Mouse (Mus musculus) gonadal fat pad, adult 2 months (tissue): Measurements from ENCODE around the gene Olfr291. TPM values are rescaled to one million over a fixed set of nuclear protein-coding genes. Genes with fewer than 3 reads are reported as not detected.

Experiments
- DNase-seq: peaks from one replicate; pipeline ENCODE4 v3.0.0-alpha.2; 2012; ENCODE audit warnings: low read depth
- polyA plus RNA-seq: library from polyadenylated mRNA; depleted of rRNA; stranded (reverse); fragments of >200 nt; gene quantifications from 2 replicates; pipeline ENCODE4 v1.2.3, GENCODE M21; 2012; rRNA removed

Olfr291 gene
- polyA plus RNA-seq = not detected in 2 replicates

GRCm38 (mm10) chr7:84853253-84853652 is at the start of gene Olfr291:
Gene Olfr291, plus strand, starts transcription at chr7:84853553.
- no peak for DNase-seq

DNA sequence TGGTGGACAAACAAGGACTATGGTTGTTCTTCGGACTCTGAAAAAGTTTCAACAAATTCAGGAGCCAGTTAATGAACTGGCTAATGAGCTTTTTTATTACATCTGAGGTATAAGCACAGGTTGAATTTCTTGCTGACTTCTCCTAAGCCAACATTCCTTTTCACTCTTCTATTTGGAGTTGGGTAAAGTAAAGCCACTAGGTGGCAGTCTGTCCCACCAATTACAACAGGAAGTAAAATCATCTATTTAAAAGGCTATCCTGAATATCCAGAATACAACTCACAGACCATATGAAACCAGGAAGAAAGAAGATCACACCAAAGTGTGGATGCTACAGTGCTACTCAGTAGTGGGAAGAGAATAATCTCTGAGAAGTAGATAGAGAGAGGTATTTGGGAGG is 48.1 kb upstream of the Olfr291 start:
- no peak for DNase-seq

DNA sequence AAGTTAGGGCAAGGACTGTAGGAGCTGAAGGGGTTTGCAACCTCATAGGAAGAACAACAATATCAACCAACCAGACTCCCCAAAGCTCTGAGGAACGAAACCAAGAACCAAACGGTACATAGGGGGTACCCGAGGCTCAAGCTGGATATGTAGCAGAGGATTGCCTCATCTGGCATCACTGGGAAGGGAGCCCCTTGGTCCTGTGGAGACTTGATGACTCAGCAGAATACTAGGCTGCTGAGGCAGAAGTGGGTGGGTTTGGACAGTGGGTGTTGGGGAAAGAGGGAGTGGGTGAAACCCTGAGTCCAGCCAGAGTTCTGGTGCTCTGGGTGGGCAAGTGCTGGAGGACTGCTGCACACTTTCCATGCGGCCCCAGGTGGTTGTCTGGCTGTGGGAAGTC is 47.2 kb upstream of the Olfr291 start:
- no peak for DNase-seq

DNA sequence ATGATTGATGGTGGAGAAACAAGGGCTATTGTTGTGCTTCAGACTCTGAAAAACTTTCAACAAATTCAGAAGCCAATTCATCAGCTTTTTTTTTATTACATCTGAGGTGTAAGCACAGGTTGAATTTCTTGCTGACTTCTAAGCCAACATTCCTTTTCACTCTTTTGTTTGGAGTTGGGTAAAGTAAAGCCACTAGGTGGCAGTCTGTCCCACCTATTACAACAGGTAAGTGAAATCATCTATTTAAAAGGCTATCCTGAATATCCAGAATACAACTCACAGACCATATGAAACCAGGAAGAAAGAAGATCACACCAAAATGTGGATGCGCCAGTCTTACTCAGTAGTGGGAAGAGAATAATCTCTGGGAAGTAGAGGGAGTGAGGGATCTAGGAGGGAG is 31.2 kb downstream of the Olfr291 start:
- no peak for DNase-seq

Other genes with a start within 250 kb of the Olfr291 start
- gene Fah, start 246.8 kb upstream of the Olfr291 start, polyA plus RNA-seq = 125 and 133 TPM in 2 replicates
- 98.0 and 128 TPM in 2 replicates for gene Zfand6, start 163.6 kb upstream of the Olfr291 start, polyA plus RNA-seq
- gene Vmn2r65, start 110.6 kb downstream of the Olfr291 start, polyA plus RNA-seq = not detected in 2 replicates
- gene Vmn2r66, start 158.7 kb downstream of the Olfr291 start, polyA plus RNA-seq = not detected in 2 replicates